ENCODE assay signal across 7 mouse cellular contexts in genomic region chr19:38481906-38482305, GRCm38 (mm10). TPM values are rescaled to one million over a fixed set of nuclear protein-coding genes. Genes with fewer than 3 reads are reported as not detected.
DNase-seq lines count a peak whose midpoint lies in the region; ATAC-seq and TF ChIP-seq lines count a peak whose summit lies in the region.

No protein-coding gene starts in this region.

- no peaks in the 10 kb centered on the region for H3K4me1 ChIP-seq in lung, postnatal 0 days (ENCODE audit: insufficient read depth, low read depth, low read length)
- H3K4me1 ChIP-seq in heart, embryonic 15.5 days (replicated peaks) = peaks cover 41% of the 10 kb centered on the region
- no peaks in the 10 kb centered on the region for H3K4me1 ChIP-seq in liver, embryonic 16.5 days (ENCODE audit: control insufficient read depth, low read depth, low read length)

- no peaks in the 10 kb centered on the region for H3K9me3 ChIP-seq in lung, postnatal 0 days (ENCODE audit: low read length)
- no peaks in the 10 kb centered on the region for H3K9me3 ChIP-seq in heart, embryonic 15.5 days (replicated peaks)
- no peaks in the 10 kb centered on the region for H3K9me3 ChIP-seq in liver, embryonic 16.5 days (replicated peaks; ENCODE audit: control insufficient read depth, low read length)

- no peak for ATAC-seq in lung, postnatal 0 days
- ATAC-seq in heart, embryonic 15.5 days (replicated peaks; ENCODE audit: insufficient number of reproducible peaks, insufficient read depth, low FRiP score, low read depth) = no peak
- no peak for ATAC-seq in liver, embryonic 16.5 days (ENCODE audit: low read depth)
- ATAC-seq in erythroid progenitor cell, adult 5-6 weeks (replicated peaks; ENCODE audit: low FRiP score, poor library complexity, severe bottlenecking) = no peak

- 0 out of 2 replicates have a peak, but pooled peaks have one; percentile 6 for TF ChIP-seq CTCF in lung, postnatal 0 days (IDR thresholded peaks at IDR 0.05)

- intact Hi-C loops in gastrocnemius, postnatal 14 days (cut with DNase I; ENCODE audit: low total_unique reads) = no loop called here

- peak overlapping the region; percentile 92 for H3K4me2 ChIP-seq in lung, postnatal 0 days (replicated peaks; ENCODE audit: low read depth, low read length)
- peak overlapping the region; percentile 90 for H3K4me2 ChIP-seq in heart, embryonic 15.5 days
- H3K4me2 ChIP-seq in liver, embryonic 16.5 days (ENCODE audit: low read depth, low read length) = peak overlapping the region; percentile 56

- H3K27ac ChIP-seq in lung, postnatal 0 days (ENCODE audit: low read length) = no peak overlapping the region
- peak overlapping the region; percentile 85; the same call in 1 of the 2 replicates for H3K27ac ChIP-seq in heart, embryonic 15.5 days
- no peak overlapping the region for H3K27ac ChIP-seq in liver, embryonic 16.5 days (ENCODE audit: low read length)

- H3K36me3 ChIP-seq in lung, postnatal 0 days (ENCODE audit: insufficient read depth, low read length) = no peaks in the 10 kb centered on the region
- no peaks in the 10 kb centered on the region for H3K36me3 ChIP-seq in heart, embryonic 15.5 days
- H3K36me3 ChIP-seq in liver, embryonic 16.5 days (ENCODE audit: control insufficient read depth, insufficient read depth) = no peaks in the 10 kb centered on the region

- no peak for TF ChIP-seq EP300 in lung, postnatal 0 days (IDR thresholded peaks at IDR 0.05)

- H3K9ac ChIP-seq in lung, postnatal 0 days (replicated peaks; ENCODE audit: low read depth) = no peak overlapping the region
- H3K9ac ChIP-seq in heart, embryonic 15.5 days = peak overlapping the region; percentile 15; the same call in 1 of the 2 replicates
- no peak overlapping the region for H3K9ac ChIP-seq in liver, embryonic 16.5 days (ENCODE audit: low read depth, low read length)

- DNase-seq in lung, postnatal 0 days (ENCODE audit: low spot score) = no peak
- no peak for DNase-seq in lung, adult 18-20 months
- DNase-seq in thymus, postnatal 10 days (ENCODE audit: low spot score in 2 of 2) = no peak
- DNase-seq in gastrocnemius, postnatal 14 days = no peak

- H3K4me3 ChIP-seq in lung, postnatal 0 days (ENCODE audit: low read depth, low read length) = peak overlapping the region; percentile 57; the same call in 1 of the 2 replicates
- H3K4me3 ChIP-seq in heart, embryonic 15.5 days = peak overlapping the region; percentile 87
- peak overlapping the region; percentile 52 for H3K4me3 ChIP-seq in liver, embryonic 16.5 days (ENCODE audit: low read depth, low read length)

- 25% methylated on average over 8 of the region's 8 CpGs for WGBS in lung, postnatal 0 days
- 22% methylated on average over 8 of the region's 8 CpGs for WGBS in heart, embryonic 15.5 days
- 18% methylated on average over 8 of the region's 8 CpGs for WGBS in liver, embryonic 16.5 days (ENCODE audit: insufficient replicate concordance)

- peaks cover 5% of the 10 kb centered on the region; the same call in 1 of the 2 replicates for H3K27me3 ChIP-seq in lung, postnatal 0 days (replicated peaks; ENCODE audit: insufficient read depth, low read length)
- peaks cover 9% of the 10 kb centered on the region; the same call in 1 of the 2 replicates for H3K27me3 ChIP-seq in heart, embryonic 15.5 days
- peaks cover 49% of the 10 kb centered on the region for H3K27me3 ChIP-seq in liver, embryonic 16.5 days (ENCODE audit: control insufficient read depth, insufficient read depth, low read depth, low read length)

RNA-seq across cellular contexts. Expression of gene Plce1, which starts 1.0 kb away (rescaled TPM):
- polyA plus RNA-seq in lung, postnatal 0 days (2015; fragmentation: Nextera tagmentation; extraction: Ambion mirVana) = 2.0 and 3.1 TPM in 2 replicates
- polyA plus RNA-seq in heart, embryonic 15.5 days (2015; fragmentation: Nextera tagmentation; extraction: Ambion mirVana) = 7.3 and 7.8 TPM in 2 replicates
- polyA plus RNA-seq in liver, embryonic 16.5 days (2015; fragmentation: Nextera tagmentation; extraction: Ambion mirVana) = 0.36 and 0.68 TPM in 2 replicates
- total RNA-seq in erythroid progenitor cell, adult 5-6 weeks (2015; ENCODE audit: low replicate concordance) = not detected in 2 replicates
- 0.23 TPM in 1 of 2 replicates, not detected in the other for total RNA-seq in erythroid progenitor cell, adult 5-6 weeks (2017; ENCODE audit: low replicate concordance)
- 10 to 100 TPM in 1 of 2 experiments, 1 to 10 TPM in 1; 9.6 to 11.0 TPM for total RNA-seq in gastrocnemius, postnatal 14 days (2021)
